Mouse (Mus musculus) kidney, adult 2 months (tissue): ENCODE measurements around the gene Cyp46a1.

Experiments used
- CTCF ChIP-seq: fragments of 200-500 bp; conservative IDR thresholded peaks from 2 replicates; pipeline ENCODE4 v1.5.1; 2011; ENCODE audit warnings: low read depth, mild to moderate bottlenecking, control low read depth, low read length, moderate library complexity, mixed read lengths; ENCODE audit not compliant: insufficient read depth, insufficient read length
- POLR2A ChIP-seq: fragments of 200-500 bp; IDR thresholded peaks from one replicate; pipeline ENCODE4 v1.6.1; 2011; ENCODE audit warnings: low read depth, low read length, control low read depth

DNA sequence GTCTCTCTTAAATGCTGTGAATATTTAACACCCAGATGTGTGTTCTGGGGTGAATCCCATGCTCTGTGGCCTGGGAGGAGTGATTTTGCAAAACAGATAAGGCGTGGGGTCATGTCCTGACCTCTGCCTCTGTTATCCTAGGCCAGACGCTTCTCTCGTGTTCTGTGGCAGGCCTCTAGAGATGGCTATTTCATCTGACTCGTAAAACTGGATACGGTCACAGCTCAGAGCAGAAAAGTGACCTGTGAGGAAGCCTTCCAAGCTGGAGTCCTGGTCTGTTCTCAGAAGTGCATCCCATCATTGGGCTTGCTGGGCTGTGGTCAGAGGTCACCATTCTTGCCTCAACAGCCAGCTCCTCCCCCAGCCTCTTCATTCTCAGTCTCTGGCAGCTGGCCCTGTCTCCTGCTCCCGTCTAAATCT is 21.7 kb upstream of the Cyp46a1 start:
- TF ChIP-seq CTCF, result no peak
- no peak for TF ChIP-seq POLR2A
